Mouse (Mus musculus) lung, postnatal 0 days (tissue): Measurements from ENCODE around the gene Pex7. TPM values are rescaled to one million over a fixed set of nuclear protein-coding genes. Genes with fewer than 3 reads are reported as not detected.

Experiments
- ATAC-seq: fragments of 200-750 bp; cut with Nextera tagmentation; 2 replicates; pipeline ENCODE4 v1.8.0; 2017; ENCODE audit warnings: moderate library complexity
- DNase-seq: peaks from one replicate; pipeline ENCODE4 v3.0.0-alpha.2; 2016; ENCODE audit warnings: low spot score
- H3K27ac ChIP-seq: fragments of 300-500 bp; sonication (generic); 2 replicates; pipeline ENCODE4 v1.5.1; 2014; ENCODE audit warnings: antibody characterized with exemption, mild to moderate bottlenecking, low read length, mixed read lengths
- H3K27me3 ChIP-seq: fragments of 300-500 bp; sonication (generic); replicated peaks from 2 replicates; pipeline ENCODE4 v1.6.1; 2014; ENCODE audit warnings: low read length, mixed read lengths; ENCODE audit not compliant: insufficient read depth
- H3K36me3 ChIP-seq: fragments of 300-500 bp; sonication (generic); 2 replicates; pipeline ENCODE4 v1.6.1; 2014; ENCODE audit warnings: low read length, mixed read lengths; ENCODE audit not compliant: insufficient read depth
- H3K4me1 ChIP-seq: fragments of 300-500 bp; sonication (generic); 2 replicates; pipeline ENCODE4 v1.6.1; 2014; ENCODE audit warnings: antibody characterized with exemption, low read depth, low read length, mixed read lengths; ENCODE audit not compliant: insufficient read depth
- H3K4me2 ChIP-seq: fragments of 300-500 bp; sonication (generic); replicated peaks from 2 replicates; pipeline ENCODE4 v1.6.1; 2014; ENCODE audit warnings: low read depth, mild to moderate bottlenecking, low read length, moderate library complexity, mixed read lengths
- H3K4me3 ChIP-seq: fragments of 300-500 bp; sonication (generic); 2 replicates; pipeline ENCODE4 v1.5.1; 2014; ENCODE audit warnings: low read depth, low read length
- H3K9ac ChIP-seq: fragments of 300-500 bp; sonication (generic); replicated peaks from 2 replicates; pipeline ENCODE4 v1.6.1; 2014; ENCODE audit warnings: low read depth, mild to moderate bottlenecking
- H3K9me3 ChIP-seq: fragments of 300-500 bp; sonication (generic); 2 replicates; pipeline ENCODE4 v1.6.1; 2016; ENCODE audit warnings: low read length, mixed read lengths
- CTCF ChIP-seq: IDR thresholded peaks from 2 replicates; pipeline ENCODE4 v1.5.1; 2016; ENCODE audit warnings: antibody characterized with exemption, mild to moderate bottlenecking
- EP300 ChIP-seq: IDR thresholded peaks from 2 replicates; pipeline ENCODE4 v1.6.1; 2016; ENCODE audit warnings: antibody characterized with exemption, mild to moderate bottlenecking, control low read depth
- WGBS: fragments of 180-500 bp; shearing (Covaris S2); extraction: QIAGEN DNeasy Blood & Tissue Kit; methylation state at CpG from one replicate; pipeline ENCODE4 v1.1.7; 2014; 5-methylcytosine and 5-hydroxymethylcytosine counted together
- polyA plus RNA-seq: library from polyadenylated mRNA; unstranded; fragments of >200 nt; fragmentation: Nextera tagmentation; extraction: Ambion mirVana; gene quantifications from 2 replicates; pipeline ENCODE4 v1.2.1, GENCODE M21; 2015

Gene Pex7
- polyA plus RNA-seq, 1 experiment from 2014 or later: 40.3 TPM

DNA sequence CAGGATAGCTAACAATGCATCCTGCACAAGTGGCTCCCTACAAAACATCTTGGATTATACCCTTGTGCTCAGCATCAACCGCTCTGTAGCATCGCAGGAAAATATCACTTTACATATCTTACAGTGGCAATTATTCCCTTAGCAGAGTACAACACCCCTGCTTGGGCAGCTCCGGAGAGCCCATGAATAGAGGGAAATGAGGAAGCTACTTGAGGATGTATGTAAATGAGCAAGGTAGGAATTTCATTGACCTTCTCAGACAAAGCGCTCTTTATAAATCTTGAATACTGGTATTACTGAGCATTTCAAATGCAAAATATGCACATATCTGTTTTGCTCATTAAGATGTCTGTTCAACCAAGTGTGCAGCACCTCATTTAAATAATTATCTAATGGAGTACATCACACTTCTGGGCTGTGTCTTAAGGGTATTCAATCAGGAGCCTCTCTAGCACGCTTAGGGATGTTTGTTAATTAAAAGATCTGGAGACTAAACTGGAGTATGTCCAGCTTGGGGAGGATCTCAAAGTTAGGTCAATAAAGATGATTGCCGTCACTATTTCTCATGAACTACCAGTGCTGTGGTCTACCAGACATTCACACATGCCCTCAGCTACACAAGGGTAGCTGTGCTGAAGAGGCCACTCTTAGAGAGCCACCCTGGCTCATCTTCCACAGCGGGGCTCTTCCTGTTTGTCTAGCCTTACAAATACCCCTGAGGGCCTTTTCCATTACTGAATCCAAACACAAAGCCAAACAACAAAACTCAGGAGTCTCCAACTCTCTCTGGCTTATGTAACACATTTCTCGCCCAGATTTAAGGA lies 71.4 kb downstream of the Pex7 start:
- Histone ChIP-seq H3K27me3 (no peaks in the 10 kb centered on the region), H3K4me1 (no peaks in the 10 kb centered on the region), H3K36me3 (no peaks in the 10 kb centered on the region), H3K4me2 (no peak overlapping the region), H3K4me3 (no peak overlapping the region), H3K9me3 (no peaks in the 10 kb centered on the region), H3K9ac (no peak overlapping the region), H3K27ac (no peak overlapping the region)
- DNase-seq (no peak), ATAC-seq (no peak)
- 81% methylated on average over 8 of the region's 8 CpGs for WGBS
- TF ChIP-seq CTCF (no peak), EP300 (no peak)

DNA sequence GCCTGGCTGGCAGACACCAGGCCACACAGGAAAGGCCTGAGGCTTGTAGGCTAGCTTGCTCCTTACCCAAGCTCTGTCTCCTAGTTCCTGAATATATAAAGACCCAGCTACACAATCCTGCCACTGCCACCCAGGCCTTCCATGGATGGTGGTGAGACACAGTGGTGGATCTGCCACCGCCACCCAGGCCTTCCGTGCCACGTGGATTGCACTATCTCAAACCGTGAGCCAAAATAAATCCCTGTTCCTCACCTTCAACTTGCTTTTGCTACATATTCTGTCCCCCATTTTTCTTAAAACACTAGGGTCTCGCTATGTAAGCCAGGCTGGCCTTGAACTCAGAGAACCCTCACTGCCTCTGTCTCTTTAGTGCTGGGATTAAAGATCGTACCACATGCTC lies 73.3 kb downstream of the Pex7 start:
- H3K4me3 ChIP-seq: no peak overlapping the region
- H3K9me3 ChIP-seq: no peaks in the 10 kb centered on the region
- TF ChIP-seq CTCF (no peak), EP300 (no peak)
- ATAC-seq: no peak
- 96% methylated on average over 6 of the region's 6 CpGs for WGBS
- H3K27ac ChIP-seq: no peak overlapping the region
- DNase-seq: no peak
- H3K9ac ChIP-seq: no peak overlapping the region
- no peaks in the 10 kb centered on the region for H3K27me3 ChIP-seq
- no peaks in the 10 kb centered on the region for H3K4me1 ChIP-seq
- H3K36me3 ChIP-seq: no peaks in the 10 kb centered on the region
- no peak overlapping the region for H3K4me2 ChIP-seq

DNA sequence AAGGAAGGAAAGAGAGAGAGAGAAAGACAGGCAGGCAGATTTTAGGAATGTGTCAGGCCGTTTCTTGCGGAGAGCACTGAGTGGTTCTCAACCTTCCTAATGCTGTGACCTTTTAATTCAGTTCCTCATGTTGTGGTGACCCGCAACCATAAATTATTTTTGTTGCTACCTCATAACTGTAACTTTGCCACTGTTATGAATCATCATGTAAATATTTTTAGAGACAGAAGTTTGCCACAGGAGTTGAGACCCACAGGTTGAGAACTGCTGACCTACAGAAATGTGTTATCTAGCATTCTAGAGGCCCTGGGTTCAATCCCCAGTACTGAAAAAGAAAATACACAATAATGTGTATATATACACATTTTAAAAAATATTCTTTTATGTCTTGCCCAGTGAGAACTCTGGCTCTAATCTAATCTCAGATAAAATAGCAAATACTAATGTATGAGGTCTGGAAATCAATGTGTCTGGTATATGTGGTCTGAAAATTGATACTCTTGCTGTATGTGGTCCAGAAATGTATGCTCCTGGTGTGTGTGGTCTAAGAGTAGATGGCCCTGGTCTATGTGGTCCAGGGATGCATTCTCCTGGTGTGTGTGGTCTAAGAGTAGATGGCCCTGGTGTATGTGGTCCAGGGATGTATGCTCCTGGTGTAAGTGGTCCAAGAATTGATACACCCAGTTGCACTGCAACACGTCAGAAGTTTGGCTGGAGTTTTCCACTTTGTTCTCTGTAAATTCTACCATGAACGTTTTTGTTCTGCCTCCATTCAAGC lies 76.2 kb downstream of the Pex7 start:
- ATAC-seq (no peak), DNase-seq (no peak)
- Histone ChIP-seq H3K9ac (no peak overlapping the region), H3K27me3 (no peaks in the 10 kb centered on the region), H3K9me3 (no peaks in the 10 kb centered on the region), H3K4me2 (no peak overlapping the region), H3K36me3 (no peaks in the 10 kb centered on the region), H3K4me1 (no peaks in the 10 kb centered on the region), H3K4me3 (no peak overlapping the region), H3K27ac (no peak overlapping the region)
- WGBS: 75% methylated on average over 5 of the region's 5 CpGs
- TF ChIP-seq EP300 (no peak), CTCF (no peak)

DNA sequence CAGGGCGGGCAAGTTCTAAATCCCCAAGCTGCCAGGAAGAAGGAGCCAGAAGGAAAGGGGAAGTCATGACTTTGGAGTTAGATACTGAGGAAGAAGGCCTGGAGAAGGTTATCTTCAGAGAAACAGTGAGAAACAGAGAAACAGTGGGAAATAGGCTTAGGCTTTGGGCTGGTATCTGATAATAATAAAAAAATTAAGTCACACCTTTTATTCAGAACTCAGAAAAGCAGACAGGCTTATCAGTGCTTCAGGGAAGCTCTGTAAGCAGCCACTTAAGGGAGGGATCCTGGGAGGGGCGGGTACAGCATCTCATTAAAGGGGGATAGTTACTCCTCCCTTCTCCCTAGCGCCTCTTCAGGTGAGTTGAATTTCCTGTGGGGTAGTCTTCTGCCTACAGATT lies 86.5 kb downstream of the Pex7 start:
- no peaks in the 10 kb centered on the region for H3K27me3 ChIP-seq
- H3K9me3 ChIP-seq: no peaks in the 10 kb centered on the region
- no peaks in the 10 kb centered on the region for H3K36me3 ChIP-seq
- no peak overlapping the region for H3K9ac ChIP-seq
- H3K4me1 ChIP-seq: no peaks in the 10 kb centered on the region
- ATAC-seq: no peak
- H3K4me2 ChIP-seq: no peak overlapping the region
- 22% methylated on average over 3 of the region's 3 CpGs for WGBS
- DNase-seq: no peak
- no peak for TF ChIP-seq CTCF
- no peak for TF ChIP-seq EP300
- H3K4me3 ChIP-seq: no peak overlapping the region
- no peak overlapping the region for H3K27ac ChIP-seq

DNA sequence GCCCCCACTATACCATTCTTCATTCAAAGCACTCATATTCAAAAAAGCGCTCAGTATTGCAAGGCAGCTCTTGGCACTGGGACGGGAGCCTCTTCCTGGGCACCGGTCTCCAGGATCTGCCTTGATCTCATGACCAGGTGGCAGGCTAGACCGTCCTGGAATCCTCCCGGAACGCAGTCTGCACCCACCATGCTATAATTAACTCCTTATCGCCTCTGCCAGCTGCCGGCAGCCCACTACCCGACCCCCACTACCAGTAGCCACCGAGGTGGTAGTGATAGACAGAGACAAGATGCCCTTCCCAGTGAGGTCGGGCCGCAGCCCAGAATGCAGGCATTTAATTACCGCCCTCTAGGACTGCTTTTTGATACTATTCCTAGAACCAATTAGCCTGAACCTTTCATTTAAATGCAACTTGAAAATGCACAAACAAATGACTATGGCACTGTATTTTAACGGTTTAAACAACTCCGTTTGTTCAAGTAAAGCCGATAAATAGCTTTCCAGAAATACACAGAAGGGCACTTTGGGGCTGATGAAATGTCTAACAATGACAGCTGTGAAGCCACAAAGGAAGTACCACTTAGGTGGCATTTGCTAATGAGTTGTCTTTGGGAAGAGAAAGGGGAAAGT lies 88.7 kb downstream of the Pex7 start:
- ATAC-seq (no peak), DNase-seq (no peak)
- Histone ChIP-seq H3K4me2 (no peak overlapping the region), H3K4me1 (no peaks in the 10 kb centered on the region), H3K27ac (no peak overlapping the region), H3K4me3 (no peak overlapping the region), H3K9me3 (no peaks in the 10 kb centered on the region), H3K36me3 (no peaks in the 10 kb centered on the region), H3K27me3 (no peaks in the 10 kb centered on the region), H3K9ac (no peak overlapping the region)
- TF ChIP-seq CTCF (no peak), EP300 (no peak)
- WGBS: 39% methylated on average over 16 of the region's 16 CpGs

DNA sequence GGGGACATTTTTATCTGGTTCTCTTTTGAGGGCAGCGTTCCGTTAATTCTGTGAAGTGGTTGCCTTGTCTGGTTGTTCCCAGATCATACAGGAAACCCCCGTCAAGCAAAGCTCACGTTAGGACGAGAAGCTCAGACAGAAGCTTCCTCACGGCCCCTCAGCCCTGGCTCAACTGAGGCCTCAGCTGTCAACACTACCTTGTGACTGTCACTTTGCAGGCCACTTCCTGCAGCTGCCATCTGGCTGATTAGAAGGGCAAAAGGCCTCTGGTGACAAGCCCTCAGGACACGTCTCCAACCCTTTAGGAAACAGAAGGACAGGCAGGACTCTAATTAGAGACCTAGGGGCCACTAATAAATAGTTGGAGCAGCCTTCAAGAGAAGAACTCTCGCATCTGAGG lies 92.1 kb downstream of the Pex7 start:
- WGBS: 28% methylated on average over 8 of the region's 8 CpGs
- H3K9ac ChIP-seq: no peak overlapping the region
- no peaks in the 10 kb centered on the region for H3K4me1 ChIP-seq
- no peaks in the 10 kb centered on the region for H3K27me3 ChIP-seq
- no peak overlapping the region for H3K4me3 ChIP-seq
- H3K27ac ChIP-seq: no peak overlapping the region
- TF ChIP-seq CTCF (no peak), EP300 (no peak)
- ATAC-seq (no peak), DNase-seq (no peak)
- no peaks in the 10 kb centered on the region for H3K9me3 ChIP-seq
- no peak overlapping the region for H3K4me2 ChIP-seq
- no peaks in the 10 kb centered on the region for H3K36me3 ChIP-seq
